Mouse (Mus musculus): ENCODE measurements around the gene Unc80.
"Not testable (repeated sequence)": the region's sequence is repeated elsewhere in the genome, so short reads cannot be mapped to it uniquely, and the experiment has no call there.

The Unc80 gene

GRCm38 (mm10) chr1:66638177-66638576 is 170.0 kb downstream of the Unc80 start:
- DNase-seq = no peak

GRCm38 (mm10) chr1:66646894-66647293 is 178.7 kb downstream of the Unc80 start:
- no peak for DNase-seq

GRCm38 (mm10) chr1:66649568-66649967 is 181.4 kb downstream of the Unc80 start:
- DNase-seq = no peak

GRCm38 (mm10) chr1:66650006-66650405 is 181.8 kb downstream of the Unc80 start:
- no peak for DNase-seq

GRCm38 (mm10) chr1:66655119-66655746 is 187.1 kb downstream of the Unc80 start:
- DNase-seq = peak; percentile 4

GRCm38 (mm10) chr1:66655747-66656119 is 187.6 kb downstream of the Unc80 start:
- peak; percentile 32 for DNase-seq

GRCm38 (mm10) chr1:66671475-66671874 is 203.3 kb downstream of the Unc80 start:
- no peak for DNase-seq

GRCm38 (mm10) chr1:66672812-66673211 is 204.6 kb downstream of the Unc80 start:
- no peak for DNase-seq

- no peak for DNase-seq
These were observed 209.8 kb downstream of the Unc80 start for GRCm38 (mm10) chr1:66677928-66678327.

GRCm38 (mm10) chr1:66678662-66679061 is 210.5 kb downstream of the Unc80 start:
- DNase-seq = no peak

- DNase-seq = no peak
These were observed 214.8 kb downstream of the Unc80 start for GRCm38 (mm10) chr1:66682974-66683373.

GRCm38 (mm10) chr1:66691772-66692171 is 223.6 kb downstream of the Unc80 start:
- DNase-seq = no peak

- DNase-seq = no peak
These were observed 224.1 kb downstream of the Unc80 start for GRCm38 (mm10) chr1:66692308-66692707.

- no peak for DNase-seq
These were observed 224.7 kb downstream of the Unc80 start for GRCm38 (mm10) chr1:66692780-66693392.

GRCm38 (mm10) chr1:66694266-66694665 is 226.1 kb downstream of the Unc80 start:
- DNase-seq = no peak

- DNase-seq = no peak
These were observed 227.1 kb downstream of the Unc80 start for GRCm38 (mm10) chr1:66695296-66695695.

GRCm38 (mm10) chr1:66699630-66700029 is 231.5 kb downstream of the Unc80 start:
- not testable (repeated sequence) for DNase-seq

GRCm38 (mm10) chr1:66700149-66700692 is 232.1 kb downstream of the Unc80 start:
- DNase-seq = peak; percentile 28

GRCm38 (mm10) chr1:66700693-66701575 is 232.8 kb downstream of the Unc80 start, which contains the start of gene Rpe:
Gene Rpe (plus strand): TSS chr1:66700831.
- peak; percentile 95 for DNase-seq

GRCm38 (mm10) chr1:66701576-66701940 is 233.4 kb downstream of the Unc80 start:
- DNase-seq = peak; percentile 28

- DNase-seq = no peak
These were observed 234.6 kb downstream of the Unc80 start for GRCm38 (mm10) chr1:66702623-66703345.

- no peak for DNase-seq
These were observed 236.4 kb downstream of the Unc80 start for GRCm38 (mm10) chr1:66704523-66704922.

- no peak for DNase-seq
These were observed 244.7 kb downstream of the Unc80 start for GRCm38 (mm10) chr1:66712859-66713258.
